Mouse (Mus musculus) erythroblast, embryonic 14.5 days (primary cell): ENCODE measurements around the gene Lrrtm4.

Source experiments
- GATA1 ChIP-seq: IDR thresholded peaks from 2 replicates; pipeline ENCODE4 v1.6.1; 2012; ENCODE audit warnings: low read length, inconsistent platforms, mixed read lengths
- TAL1 ChIP-seq: IDR thresholded peaks from 3 replicates; pipeline ENCODE4 v1.6.1; 2012; ENCODE audit warnings: low read length, inconsistent platforms, mixed read lengths

- TF ChIP-seq GATA1 (no peak), TAL1 (no peak)
Measured at GRCm38 (mm10) chr6:80406757-80407156, 388.1 kb downstream of the Lrrtm4 start.
